Mouse (Mus musculus): ENCODE measurements around the gene Ick.
"Not testable (repeated sequence)": the region's sequence is repeated elsewhere in the genome, so short reads cannot be mapped to it uniquely, and the experiment has no call there.

The Ick gene

DNA sequence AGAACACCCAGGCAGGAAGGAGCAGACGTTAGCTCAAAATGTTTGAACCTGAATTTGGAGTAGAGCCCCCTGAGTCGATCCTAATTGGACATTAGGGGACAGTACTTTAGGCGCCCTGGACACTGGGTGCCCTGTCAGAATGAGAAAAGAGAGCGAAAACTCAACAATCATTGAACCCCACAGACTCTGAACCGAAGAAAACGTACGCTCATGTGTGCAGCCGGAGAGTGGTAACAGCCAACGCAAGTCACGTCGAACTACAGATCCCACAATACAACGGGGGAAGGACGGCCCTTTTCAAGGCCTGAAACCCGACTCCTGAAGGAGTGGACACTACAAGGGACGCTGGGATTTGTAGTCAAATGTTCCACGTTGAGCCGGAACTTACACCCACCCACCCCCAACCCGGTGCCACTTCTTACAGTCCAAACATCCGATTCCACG is at the start of gene Ick, which contains the start of gene Fbxo9:
TSS of gene Ick (plus strand) at position 397 of the 444 bp plus-strand sequence.
TSS of gene Fbxo9 (minus strand) at position 270 of the 444 bp plus-strand sequence.
- peak; percentile 85 for DNase-seq

DNA sequence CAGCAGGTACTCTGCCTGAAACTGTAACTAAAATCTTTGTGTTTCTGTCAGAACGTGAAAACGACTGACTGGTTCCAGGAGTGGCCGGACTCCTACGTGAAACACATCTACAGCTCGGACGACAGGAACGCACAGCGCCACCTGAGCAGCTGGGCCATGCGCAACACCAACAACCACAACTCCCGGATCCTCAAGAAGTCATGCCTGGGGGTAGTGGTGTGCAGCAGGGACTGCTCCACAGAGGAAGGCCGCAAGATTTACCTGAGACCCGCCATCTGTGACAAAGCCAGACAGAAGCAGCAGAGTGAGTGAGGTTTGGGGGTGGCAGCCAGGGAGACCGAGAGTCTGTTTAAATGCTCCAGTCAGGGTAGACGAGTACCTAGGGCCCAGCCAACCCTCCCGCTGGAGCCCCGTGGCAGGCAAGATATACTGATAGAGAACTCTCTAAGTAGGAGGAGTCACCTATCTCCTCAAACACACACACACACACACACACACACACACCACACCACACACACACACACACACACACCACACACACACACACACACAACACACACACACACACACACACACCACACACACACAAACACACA is 49.4 kb upstream of the Ick start:
- DNase-seq, result no peak

DNA sequence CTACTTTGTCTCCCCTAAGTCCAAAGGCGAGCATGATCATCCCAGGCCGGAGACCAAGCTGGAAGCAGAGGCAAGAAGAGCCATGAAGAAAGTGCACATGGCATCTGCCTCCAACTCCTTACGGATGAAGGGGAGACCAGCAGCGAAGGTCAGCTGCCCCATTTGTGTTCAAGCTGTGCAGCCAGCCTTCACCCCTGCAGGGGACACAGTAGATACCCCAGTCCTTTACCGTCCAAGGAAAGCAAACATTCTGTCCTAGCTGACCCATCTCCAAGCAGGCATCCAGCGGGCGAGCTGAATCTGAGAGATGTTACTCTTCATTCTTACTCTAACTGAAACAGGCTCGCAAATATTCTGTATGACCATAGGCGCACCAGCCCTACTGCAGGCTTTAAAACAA is 46.6 kb upstream of the Ick start:
- no peak for DNase-seq

DNA sequence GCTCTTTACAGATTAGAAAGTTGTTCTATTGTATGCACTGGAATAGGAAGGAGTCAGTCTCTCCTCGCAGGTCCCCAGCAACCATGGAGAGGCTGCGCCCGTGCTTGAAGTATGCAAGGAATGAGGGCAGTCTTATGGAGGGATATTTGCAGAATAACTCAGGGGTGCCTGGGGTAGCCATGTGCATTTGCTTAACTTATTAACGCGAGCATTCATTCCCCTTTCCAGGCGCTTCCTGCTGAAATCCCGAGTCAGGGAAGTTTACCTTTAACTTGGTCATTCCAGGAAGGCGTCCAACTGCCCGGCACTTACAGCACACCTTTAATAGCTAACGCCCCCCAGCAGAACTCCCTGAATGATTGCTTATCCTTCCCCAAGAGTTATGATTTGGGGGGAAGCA is 44.9 kb upstream of the Ick start:
- DNase-seq, result no peak

DNA sequence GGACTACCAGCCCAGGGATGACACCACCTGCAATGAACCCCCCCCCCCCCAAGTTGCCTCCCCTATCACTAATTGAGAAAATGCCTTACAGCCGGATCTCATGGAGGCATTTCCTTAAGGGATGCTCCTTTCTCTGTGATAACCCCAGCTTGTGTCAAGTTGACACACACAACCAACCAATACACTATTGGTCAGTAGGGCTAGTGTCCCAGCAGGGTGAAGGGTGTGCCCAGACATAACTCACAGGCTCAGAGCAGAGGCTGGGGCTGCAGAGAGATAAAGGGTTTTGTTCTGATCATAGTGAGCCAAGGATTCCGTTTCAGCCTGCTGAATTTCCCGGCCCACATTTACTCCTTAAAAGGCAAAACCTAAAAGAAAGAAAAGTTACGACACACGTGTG is 38.5 kb upstream of the Ick start:
- no peak for DNase-seq

DNA sequence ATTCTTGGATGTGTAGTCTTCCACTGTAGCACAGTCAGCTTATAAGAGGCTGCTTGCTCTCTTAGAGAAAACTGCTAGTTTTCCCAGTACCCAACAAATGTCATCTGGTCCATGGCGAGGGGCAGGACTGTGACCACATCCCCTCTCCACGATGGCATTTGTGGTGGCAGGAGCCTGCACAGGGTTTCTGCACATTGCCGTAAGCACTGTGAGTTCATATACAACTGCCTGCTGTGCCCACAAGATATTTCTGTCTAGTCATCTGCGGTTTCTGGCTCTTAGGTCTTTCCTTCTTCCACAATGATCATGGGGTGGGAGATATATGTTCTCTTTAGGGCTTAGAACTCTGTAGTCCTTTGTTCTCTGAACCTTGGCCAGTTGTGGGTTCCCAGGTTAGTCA is 37.4 kb upstream of the Ick start:
- no peak for DNase-seq

DNA sequence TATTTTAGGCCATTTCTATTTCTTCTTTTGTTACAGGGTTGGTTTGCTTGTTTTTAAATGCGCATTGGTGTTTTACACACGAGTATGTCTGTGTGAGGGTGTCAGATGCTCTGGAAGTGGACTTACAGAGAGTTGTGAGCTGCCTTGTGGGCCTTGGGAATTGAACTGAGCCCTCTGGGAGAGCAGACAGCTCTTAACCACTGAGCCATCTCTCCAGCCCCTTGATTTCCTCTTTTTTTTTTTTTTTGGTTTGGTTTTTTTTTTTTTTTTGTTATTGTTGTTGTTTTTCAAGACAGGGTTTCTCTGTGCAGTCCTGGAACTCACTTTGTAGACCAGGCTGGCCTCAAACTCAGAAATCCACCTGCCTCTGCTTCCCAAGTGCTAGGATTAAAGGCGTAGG is 35.7 kb upstream of the Ick start:
- DNase-seq, result not testable (repeated sequence)

DNA sequence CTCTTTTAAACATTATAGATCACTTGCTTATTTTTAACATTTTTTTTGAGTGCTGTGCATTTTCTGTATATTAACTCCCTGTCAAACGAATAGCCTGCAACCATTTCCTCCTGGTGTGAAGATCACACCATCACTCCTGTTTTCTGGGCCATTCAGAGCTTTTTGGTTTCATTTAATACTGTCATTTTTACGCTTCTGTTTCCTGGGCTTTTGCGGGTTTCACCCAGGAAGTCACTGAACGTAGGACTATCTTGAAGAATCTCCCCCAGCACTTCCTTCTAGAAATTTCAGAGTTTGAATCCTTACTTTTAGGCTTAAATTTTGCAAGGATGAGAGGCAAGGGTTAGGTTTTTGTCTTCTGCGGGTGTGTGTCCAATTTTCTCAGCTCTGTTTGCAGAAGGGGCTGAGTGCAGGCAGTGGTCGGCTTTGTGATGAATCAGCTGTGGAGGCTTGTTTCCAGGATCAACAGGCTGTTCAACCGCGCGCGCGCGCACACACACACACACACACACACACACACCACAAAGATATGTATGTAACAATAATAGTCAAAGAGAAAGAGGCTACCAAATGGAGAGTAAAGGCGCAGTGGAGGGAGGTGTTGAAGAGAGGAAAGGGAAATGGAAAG is 35.2 kb upstream of the Ick start:
- DNase-seq, result no peak

DNA sequence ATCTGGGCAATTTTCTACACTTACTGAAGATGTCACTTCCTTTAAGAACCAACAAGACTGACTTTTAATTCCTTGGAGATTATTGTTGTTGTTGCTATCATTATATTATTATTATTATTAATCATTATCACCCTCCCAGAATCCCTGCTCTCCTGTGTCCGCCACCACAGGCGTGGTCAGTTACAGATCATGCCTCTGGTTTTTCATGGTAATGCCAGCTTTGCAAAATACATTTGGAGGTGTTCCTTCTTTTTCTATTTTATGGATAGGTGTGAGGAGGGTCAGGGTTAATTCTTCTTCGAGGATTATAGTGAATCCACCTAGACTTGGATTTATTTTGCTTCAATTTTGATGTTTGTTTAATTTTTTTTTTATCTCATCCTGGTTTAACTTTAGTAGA is 33.7 kb upstream of the Ick start:
- no peak for DNase-seq

DNA sequence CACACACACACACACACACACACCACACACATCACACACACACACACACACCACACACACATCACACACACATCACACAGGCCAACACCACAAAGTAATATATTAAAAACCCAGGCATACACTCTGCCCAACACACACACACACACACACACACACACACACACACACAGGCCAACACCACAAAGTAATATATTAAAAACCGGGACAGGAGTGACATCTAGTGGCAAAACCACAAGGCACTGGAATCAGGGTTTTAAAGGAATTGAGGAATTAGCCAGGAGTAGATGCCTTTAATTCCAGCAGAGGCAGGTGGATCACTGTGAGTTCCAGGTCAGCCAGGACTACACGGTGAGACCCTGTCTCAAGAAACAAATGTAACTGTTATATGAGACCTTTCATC is 30.8 kb upstream of the Ick start:
- no peak for DNase-seq

DNA sequence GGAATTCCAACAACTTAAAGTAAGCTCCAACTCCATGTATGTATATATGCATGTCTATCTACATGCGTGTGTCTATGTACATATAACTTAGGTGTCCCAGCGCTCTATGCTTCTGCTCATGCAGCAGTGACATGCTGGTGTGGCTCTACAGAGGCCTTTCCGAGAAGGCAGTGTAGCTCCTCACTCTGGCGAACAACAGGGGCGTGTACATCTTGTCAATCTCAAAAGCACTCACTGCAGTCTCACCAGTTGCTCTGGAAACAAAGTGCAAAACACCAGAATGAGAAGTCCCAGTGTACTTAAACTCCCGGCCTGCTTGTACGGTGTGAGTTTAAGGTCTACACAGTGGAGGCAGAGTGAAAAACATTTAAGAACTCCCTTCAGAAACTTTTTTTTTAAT is 27.2 kb upstream of the Ick start:
- DNase-seq, result no peak

DNA sequence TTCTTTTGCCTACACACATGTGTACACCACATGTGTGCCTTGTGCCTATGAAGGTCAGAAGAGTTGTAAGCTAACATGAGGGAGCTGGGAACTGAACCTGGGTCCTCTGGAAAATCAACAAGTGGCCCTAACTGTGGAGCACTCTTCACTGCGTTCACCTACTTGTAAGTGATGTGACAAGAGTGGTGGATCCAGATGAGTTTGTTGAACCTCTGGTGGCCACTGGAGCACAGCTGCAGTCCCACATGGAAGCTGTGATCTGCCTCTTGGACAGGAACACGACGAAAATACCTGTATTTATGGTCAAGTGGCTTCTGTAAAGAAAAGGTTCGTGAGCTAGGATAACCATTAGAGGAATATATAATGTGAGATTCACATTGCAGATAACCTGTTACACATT is 24.7 kb upstream of the Ick start:
- DNase-seq, result no peak

DNA sequence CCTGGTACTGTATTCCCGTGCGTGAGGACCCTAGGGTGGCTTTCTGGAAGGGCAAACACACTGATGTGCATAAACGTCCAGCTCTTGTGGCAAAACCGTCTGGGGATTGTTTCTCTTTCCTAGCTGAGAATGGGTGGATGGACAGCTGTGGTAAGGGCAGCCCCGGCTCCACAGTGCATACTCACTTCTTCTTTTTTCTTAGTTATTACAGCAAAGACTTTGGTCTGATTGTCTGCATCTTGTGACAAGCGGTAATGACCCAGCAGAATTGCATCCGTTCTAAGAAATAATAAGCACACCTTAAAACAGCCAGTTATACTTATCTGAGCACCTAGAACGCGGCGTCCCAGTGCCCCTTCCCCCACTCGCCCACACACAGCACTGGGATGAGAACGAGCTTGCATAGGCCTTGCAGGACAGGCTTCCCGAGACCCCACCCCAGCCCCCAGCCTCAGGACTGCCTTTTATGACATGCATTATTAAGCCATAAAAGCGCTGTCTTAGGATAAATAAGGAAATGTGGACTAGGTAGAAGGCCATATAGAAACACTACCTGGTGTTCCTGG is 23.2 kb upstream of the Ick start:
- no peak for DNase-seq

DNA sequence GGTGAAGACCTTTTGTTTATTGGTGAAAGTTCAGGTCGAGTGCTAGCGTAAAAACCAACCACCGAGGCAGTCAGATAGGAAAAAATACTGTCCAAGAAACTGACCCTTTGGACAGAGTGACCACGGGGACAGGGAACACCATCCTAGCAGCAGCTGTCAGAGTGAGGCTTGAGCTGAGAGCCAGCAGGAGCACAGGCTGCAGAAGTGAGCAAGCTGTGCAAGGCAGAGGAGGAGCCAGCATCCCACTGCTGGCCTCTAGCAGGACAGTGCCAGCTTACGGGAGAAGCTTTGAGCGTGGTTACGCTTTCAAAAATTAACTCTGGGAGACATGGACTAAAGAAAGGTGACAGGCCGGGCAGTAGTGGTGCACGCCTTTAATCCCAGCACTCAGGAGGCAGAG is 21.2 kb upstream of the Ick start:
- no peak for DNase-seq

DNA sequence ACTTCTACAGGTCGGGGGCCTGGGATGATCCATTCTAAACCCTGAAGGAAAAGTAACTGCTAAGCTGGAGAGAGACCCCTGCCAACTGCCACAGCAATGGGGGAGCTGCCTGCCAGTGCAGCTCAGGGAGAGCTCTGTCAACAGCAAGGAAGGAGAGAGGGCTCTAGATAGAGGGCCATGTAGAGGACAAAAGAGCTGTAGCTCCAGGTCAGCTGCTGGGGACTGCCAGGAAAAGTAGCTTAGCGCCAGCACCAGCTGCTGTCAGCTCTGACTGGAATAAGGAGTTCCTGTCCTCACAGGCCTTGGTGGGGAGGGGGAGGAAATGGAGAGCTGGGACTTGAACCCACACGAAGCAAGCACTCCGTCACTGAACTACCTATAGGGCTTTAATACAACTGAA is 20.5 kb upstream of the Ick start:
- DNase-seq, result no peak

DNA sequence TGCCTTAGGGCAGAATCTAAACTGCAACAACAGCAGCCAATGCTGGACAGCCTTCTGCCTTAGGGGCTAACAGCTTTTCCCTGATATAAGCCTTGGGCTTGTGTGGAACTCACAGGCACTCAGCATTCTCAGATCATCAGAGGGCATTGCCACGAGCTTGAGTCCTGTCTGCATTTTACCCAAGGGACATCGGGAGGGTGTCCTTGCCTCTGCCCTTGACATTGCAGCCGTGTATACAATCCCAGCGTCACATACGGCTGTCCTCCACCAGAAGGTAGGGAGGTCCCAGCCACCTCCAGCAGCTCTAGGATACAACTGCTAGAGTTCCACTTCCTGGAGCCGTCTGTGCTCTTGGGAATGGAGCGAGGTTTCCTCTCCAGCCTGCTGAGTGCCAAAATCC is 20.0 kb upstream of the Ick start:
- DNase-seq, result no peak

DNA sequence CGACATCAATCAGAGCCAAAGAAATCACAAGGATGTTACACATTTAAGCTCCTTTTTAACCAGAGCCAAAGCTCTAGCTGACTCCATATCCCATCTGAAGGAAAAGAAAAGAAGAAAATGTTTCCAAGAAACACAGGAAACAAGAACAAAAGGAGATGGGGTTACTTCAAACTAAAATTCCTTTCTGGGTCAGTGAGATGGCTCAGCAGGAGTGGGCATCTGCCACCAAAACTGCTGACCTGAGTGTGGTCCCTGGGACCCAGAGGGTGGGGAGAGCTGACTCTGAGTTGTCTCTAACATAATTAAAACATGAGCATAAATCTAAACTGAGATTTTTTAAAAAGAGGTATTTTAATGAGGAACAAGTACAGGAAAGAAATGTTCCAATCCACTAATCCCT is 19.1 kb upstream of the Ick start:
- DNase-seq, result no peak

DNA sequence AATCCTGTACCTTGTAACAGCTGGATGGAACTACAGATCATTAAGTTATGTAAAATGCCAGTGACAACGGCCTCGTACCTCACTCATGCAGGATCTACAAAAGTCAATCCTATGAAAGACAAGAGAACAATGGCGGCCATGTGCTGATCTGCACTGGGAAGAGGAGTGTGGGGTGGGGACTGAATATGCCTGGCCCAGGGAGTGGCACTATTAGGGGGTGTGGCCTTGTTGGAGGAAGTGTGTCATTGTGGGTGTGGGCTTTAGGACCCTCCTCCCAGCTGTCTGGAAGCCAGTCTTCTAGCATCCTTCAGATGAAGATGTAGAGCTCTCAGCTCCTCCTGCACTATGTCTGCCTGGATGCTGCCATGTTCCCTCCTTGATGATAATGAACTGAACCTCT is 18.4 kb upstream of the Ick start:
- no peak for DNase-seq

DNA sequence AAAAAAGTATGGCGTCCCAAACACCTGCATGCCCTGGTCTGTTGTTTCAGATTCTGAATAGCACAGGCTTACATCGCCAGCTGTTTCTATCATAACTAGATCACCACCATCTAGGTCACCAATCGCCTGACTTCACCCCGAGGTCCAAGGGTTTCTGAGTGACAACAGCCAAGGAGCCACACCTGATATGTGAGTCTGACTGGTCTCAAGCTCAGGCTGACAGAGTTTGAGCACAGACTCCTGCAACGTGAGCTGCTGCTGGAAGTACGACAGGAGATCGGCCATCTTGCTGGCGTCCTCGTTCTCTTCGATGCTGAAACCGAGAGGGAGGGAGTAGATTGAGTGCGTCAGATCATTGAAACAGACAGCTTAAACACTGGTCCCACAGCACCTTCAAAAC is 13.3 kb upstream of the Ick start:
- DNase-seq, result no peak

DNA sequence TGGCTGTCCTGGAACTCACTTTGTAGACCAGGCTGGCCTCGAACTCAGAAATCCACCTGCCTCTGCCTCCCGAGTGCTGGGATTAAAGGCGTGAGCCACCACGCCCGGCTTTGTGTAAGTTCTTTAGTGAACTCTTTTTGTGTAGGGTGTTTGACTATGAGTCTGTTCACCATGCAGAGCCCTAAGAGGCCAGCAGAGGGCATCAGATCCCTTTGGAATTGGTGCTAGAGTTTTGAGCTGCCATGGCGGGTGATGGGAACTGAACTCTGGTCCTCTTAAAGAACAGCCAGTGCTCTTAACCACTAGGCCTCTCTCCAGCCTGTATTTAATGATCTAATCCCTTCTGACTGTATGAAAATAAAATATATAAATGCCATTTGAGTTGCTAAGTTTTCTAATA is 12.6 kb upstream of the Ick start:
- DNase-seq, result no peak

DNA sequence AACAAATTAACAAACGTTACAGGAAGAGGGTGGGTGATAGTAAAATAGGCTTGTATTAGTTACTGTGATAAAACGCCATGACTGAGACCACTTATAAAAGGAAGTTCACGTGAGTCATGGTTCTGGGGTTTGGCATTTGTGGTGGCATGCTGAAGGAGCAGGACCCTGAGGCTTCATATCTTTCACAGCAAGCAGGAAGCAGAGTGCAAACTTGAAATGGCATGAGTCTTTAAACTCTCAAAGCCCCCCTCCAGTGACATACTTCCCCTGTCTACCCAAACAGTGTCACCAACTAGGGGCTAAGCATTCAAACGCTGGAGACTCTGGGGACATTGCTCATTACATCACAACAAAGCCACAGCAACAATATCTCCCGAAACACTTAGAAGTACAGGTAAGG is 8.0 kb upstream of the Ick start:
- no peak for DNase-seq

DNA sequence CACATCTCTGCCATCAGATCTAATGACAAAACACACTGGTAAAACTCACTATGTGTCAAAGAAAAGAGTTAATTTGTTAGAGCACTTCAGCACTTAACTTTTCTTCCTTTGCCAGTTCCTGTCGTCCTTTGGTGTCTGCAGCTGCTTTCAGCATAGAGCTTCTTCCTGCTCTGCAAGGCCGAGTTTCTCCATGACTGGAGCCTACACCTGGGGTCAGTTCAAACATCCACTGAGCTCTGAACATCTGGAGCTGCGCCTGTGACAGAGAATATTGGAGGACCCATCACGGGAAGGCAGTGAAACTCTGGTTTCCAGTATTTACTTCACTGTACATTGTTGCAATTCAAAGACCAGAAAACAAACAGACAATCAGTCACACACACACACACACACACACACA is 7.6 kb upstream of the Ick start:
- DNase-seq, result no peak

DNA sequence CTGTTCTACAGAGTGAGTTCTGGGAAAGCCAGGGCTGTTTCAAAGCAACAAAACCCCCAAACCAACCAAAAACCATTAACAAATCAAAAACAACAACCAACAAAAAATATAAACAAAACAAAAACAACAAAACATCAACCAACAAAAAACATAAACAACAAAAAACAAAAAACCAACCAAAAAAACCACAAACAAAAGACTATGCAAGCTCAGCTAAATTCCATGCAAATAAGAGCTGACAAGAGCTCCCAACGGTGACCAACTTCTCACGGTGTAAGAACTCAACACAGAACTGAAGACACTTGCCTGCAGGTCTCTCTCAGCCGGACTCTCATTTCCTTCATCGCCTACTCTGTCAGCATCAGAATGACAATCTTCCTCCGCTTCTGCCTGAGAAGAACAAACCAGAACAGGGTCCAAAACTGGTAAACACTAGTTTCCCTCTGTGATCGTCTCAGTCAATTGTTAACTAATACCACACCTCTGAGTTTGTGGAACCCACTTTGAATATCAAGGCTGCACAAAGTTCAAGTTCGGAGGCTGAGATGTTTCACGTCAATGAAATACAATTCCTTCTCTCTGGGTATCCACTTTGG is 4.9 kb upstream of the Ick start:
- no peak for DNase-seq

DNA sequence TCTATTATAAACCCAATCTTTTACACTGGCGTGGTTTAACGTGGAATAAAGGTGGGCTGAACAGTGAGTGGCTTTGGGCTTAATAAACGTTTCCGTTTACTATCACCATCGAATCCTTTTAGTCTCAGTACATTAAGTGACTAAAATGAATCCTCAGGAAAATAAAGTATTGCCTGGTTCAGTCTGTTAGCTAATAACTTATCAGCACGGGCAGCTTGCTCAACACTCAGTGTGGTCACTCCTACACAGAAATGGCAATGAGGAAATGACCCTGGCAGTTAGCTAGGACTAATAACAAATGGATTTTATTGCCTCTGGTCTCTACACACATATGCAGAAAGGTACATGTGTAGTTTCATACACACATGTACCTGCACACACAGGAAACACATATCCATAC is 4.0 kb upstream of the Ick start:
- DNase-seq, result no peak

DNA sequence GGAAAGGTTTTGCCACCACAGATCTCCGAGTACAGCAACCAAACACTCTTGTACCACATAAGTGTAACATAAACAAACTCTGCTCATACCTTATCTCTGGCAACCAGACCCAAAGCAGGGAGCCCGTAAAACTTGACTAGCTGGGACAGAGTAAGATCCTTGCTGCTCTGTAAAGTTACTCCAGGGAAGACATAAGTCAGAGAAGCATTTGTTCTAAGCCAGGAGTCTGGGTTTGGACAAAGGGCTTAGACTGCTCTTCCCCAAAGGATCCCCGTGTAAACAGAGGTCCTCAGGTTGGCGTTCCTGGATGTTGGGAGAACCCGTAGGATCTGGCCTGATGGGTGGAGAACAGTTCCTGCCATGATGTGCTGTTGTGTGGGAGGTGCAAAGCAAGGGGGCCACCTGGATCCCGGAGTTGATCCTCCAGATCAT is 3.5 kb upstream of the Ick start:
- no peak for DNase-seq

All from cerebellum, adult 11 months (tissue).